In genomic region chrX:12252680-12253021, GRCm38 (mm10) we compare ENCODE assay signal across 8 mouse cellular contexts.
A peak's percentile ranks its signal among the peaks of the same experiment; 100 is the strongest.
DNase-seq lines count a peak whose midpoint lies in the region; ATAC-seq and TF ChIP-seq lines count a peak whose summit lies in the region.

No protein-coding gene starts in this region.

- no peaks in the 10 kb centered on the region for H3K79me2 ChIP-seq in macrophage (ENCODE audit: inconsistent target)

- 2% methylated on average over 16 of the region's 16 CpGs for WGBS in kidney, adult 2 months
- 14% methylated on average over 16 of the region's 16 CpGs for WGBS in forebrain, embryonic 16.5 days
- WGBS in macrophage (ENCODE audit: missing documents): 14% methylated on average over 13 of the region's 16 CpGs

- no peaks in the 10 kb centered on the region for H3K36me3 ChIP-seq in kidney, adult 2 months (ENCODE audit: control insufficient read depth, insufficient read depth, low read length)
- H3K36me3 ChIP-seq in G1E (replicated peaks) (no peaks in the 10 kb centered on the region), macrophage (ENCODE audit: inconsistent target) (no peaks in the 10 kb centered on the region)
- H3K36me3 ChIP-seq in forebrain, embryonic 16.5 days (ENCODE audit: control insufficient read depth, insufficient read depth): no peaks in the 10 kb centered on the region

- H3K9me3 ChIP-seq in G1E (replicated peaks): no peaks in the 10 kb centered on the region
- no peaks in the 10 kb centered on the region for H3K9me3 ChIP-seq in forebrain, embryonic 16.5 days (ENCODE audit: control insufficient read depth, low read length)

- no peak for TF ChIP-seq CTCF in kidney, adult 2 months (conservative IDR thresholded peaks at IDR 0.05; ENCODE audit: insufficient read depth, insufficient read length, low read depth, low read length)
- TF ChIP-seq CTCF in G1E (IDR thresholded peaks at IDR 0.05; ENCODE audit: low read depth, low read length): no peak

- H3K27ac ChIP-seq in kidney, adult 2 months (ENCODE audit: insufficient read depth, low read depth, low read length): no peak overlapping the region
- H3K27ac ChIP-seq in forebrain, embryonic 16.5 days (ENCODE audit: low read length): no peak overlapping the region
- H3K27ac ChIP-seq in macrophage: peak overlapping the region; percentile 54

- no peak for DNase-seq in kidney, adult 2 months
- no peak for DNase-seq in kidney, adult 11 months
- no peak for DNase-seq in G1E (ENCODE audit: low spot score)
- DNase-seq in urinary bladder, postnatal 14 days (ENCODE audit: low spot score): no peak
- no peak for DNase-seq in urinary bladder, postnatal 25 days (ENCODE audit: low spot score)
- DNase-seq in gastrocnemius, postnatal 4 days (ENCODE audit: low spot score in 2 of 2): no peak

- ATAC-seq in G1E (ENCODE audit: extremely low read depth, insufficient number of reproducible peaks, low FRiP score, poor library complexity, severe bottlenecking): no peak
- peak; percentile 21; the same call in 1 of the 2 replicates for ATAC-seq in forebrain, embryonic 16.5 days

- H3K9ac ChIP-seq in forebrain, embryonic 16.5 days (replicated peaks; ENCODE audit: low read depth, low read length): no peak overlapping the region

- H3K4me1 ChIP-seq in kidney, adult 2 months (ENCODE audit: control insufficient read depth, insufficient read depth, low read length): no peaks in the 10 kb centered on the region; the same call in 1 of the 2 replicates
- H3K4me1 ChIP-seq in G1E (ENCODE audit: insufficient read depth, low read depth, low read length): peaks cover 16% of the 10 kb centered on the region
- H3K4me1 ChIP-seq in forebrain, embryonic 16.5 days (replicated peaks; ENCODE audit: control insufficient read depth, insufficient read depth, low read length): peaks cover 7% of the 10 kb centered on the region

- peak overlapping the region; percentile 27 for H3K4me3 ChIP-seq in kidney, adult 2 months (ENCODE audit: insufficient read depth, low read depth, low read length)
- H3K4me3 ChIP-seq in G1E (ENCODE audit: low read depth, low read length) (peak overlapping the region; percentile 64; the same call in 1 of the 2 replicates), macrophage (ENCODE audit: inconsistent target) (peak overlapping the region; percentile 19; the same call in 1 of the 2 replicates)
- peak overlapping the region; percentile 34 for H3K4me3 ChIP-seq in forebrain, embryonic 16.5 days (replicated peaks; ENCODE audit: low read length)

- no peaks in the 10 kb centered on the region for H3K27me3 ChIP-seq in kidney, adult 2 months (replicated peaks; ENCODE audit: control insufficient read depth, insufficient read depth, low read length)
- H3K27me3 ChIP-seq in G1E (ENCODE audit: insufficient read depth, low read length): peaks cover 21% of the 10 kb centered on the region; the same call in 1 of the 2 replicates
- H3K27me3 ChIP-seq in forebrain, embryonic 16.5 days (replicated peaks; ENCODE audit: control insufficient read depth, insufficient read depth, low read length): no peaks in the 10 kb centered on the region

- peak overlapping the region; percentile 58 for H3K4me2 ChIP-seq in forebrain, embryonic 16.5 days (ENCODE audit: low read length)

- no peak for TF ChIP-seq POLR2A in kidney, adult 2 months (IDR thresholded peaks at IDR 0.05; ENCODE audit: low read depth, low read length)
